ENCODE assay signal across 34 mouse cellular contexts in the genomic region with DNA sequence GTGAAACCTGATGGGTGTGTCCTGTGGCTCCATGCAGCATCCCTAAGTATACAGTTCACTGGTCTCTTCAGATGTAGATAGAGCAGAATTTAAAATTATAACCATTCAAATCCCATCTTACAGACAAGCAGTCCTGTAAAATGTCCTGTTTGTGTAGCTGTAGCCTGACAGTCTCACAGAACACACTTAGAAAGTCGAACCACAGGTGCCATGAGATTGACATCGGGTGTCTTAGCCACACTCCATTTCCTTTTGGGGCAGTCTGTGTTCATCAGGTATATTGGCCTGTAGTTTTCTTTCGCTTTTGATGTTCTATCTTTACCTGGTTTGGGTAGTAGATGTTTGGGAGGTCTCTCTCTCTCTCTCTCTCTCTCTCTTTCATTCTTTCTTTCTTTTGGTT. TPM values are rescaled to one million over a fixed set of nuclear protein-coding genes. Genes with fewer than 3 reads are reported as not detected.
DNase-seq lines count a peak whose midpoint lies in the region; ATAC-seq and TF ChIP-seq lines count a peak whose summit lies in the region.
"Had no signal": no experiment of that assay in that cellular context is flagged by ENCODE, and none has a peak within 500 bp of the region (broad histone marks: within the 10 kb centered on the region; RNA-seq: fewer than 3 reads in every experiment).

No protein-coding gene starts in this region.

- no peak for TF ChIP-seq EP300 in CH12.LX (IDR thresholded peaks at IDR 0.05; ENCODE audit: low read length)

- TF ChIP-seq RAD21 in CH12.LX (IDR thresholded peaks at IDR 0.05; ENCODE audit: low read depth, low read length) = no peak

- peak overlapping the region; percentile 5; the same call in 1 of the 2 replicates for H3K4me2 ChIP-seq in CH12.LX (ENCODE audit: insufficient read depth, low read depth, poor library complexity, severe bottlenecking)
- H3K4me2 ChIP-seq: embryonic facial prominence, embryonic 13.5 days; forebrain, embryonic 15.5 days; heart, embryonic 11.5 days; hindbrain, embryonic 12.5 days; kidney, embryonic 15.5 days; liver, embryonic 12.5 days; midbrain, embryonic 13.5 days; neural tube, embryonic 15.5 days had no signal

- TF ChIP-seq CTCF in thymus, adult 2 months (IDR thresholded peaks at IDR 0.05; ENCODE audit: borderline replicate concordance, control insufficient read depth, extremely low read depth, insufficient read depth, low read length, poor library complexity) = no peak
- TF ChIP-seq CTCF in CH12.LX (conservative IDR thresholded peaks at IDR 0.05 in 1 of 2, IDR thresholded peaks at IDR 0.05 in 1 of 2; ENCODE audit: low read depth in 2 of 2, low read length in 2 of 2) = no peak

- dilution Hi-C loops in CH12.LX (cut with MboI; ENCODE audit: extremely low pct_ligation_motif_present, extremely low pct_unique_long_range_greater_than_20kb, low sequenced_read_pairs) = no loop called here

- in situ Hi-C loops in CH12.LX (cut with MboI; ENCODE audit: low pct_ligation_motif_present, low pct_unique_long_range_greater_than_20kb, low sequenced_read_pairs) = no loop called here

- H3K4me1 ChIP-seq in thymus, adult 2 months (replicated peaks; ENCODE audit: control insufficient read depth, insufficient read depth, low read length) = peaks cover 14% of the 10 kb centered on the region
- H3K4me1 ChIP-seq in CH12.LX (ENCODE audit: control insufficient read depth in 1 of 2, insufficient read depth in 2 of 2) = peaks cover 0 to 6% of the 10 kb centered on the region in 2 experiments; a peak in 2 of 4 replicates

- H3K79me2 ChIP-seq in CH12.LX (replicated peaks; ENCODE audit: control insufficient read depth, extremely low read depth, insufficient read depth, poor library complexity, severe bottlenecking) = no peaks in the 10 kb centered on the region

- no peaks in the 10 kb centered on the region for H3K27me3 ChIP-seq in thymus, adult 2 months (ENCODE audit: control insufficient read depth, insufficient read depth, low read length)
- no peaks in the 10 kb centered on the region for H3K27me3 ChIP-seq in CH12.LX (replicated peaks)
- H3K27me3 ChIP-seq: embryonic facial prominence, embryonic 13.5 days; forebrain, embryonic 15.5 days; hindbrain, embryonic 12.5 days; kidney, embryonic 15.5 days; liver, embryonic 12.5 days; midbrain, embryonic 13.5 days; neural tube, embryonic 15.5 days had no signal

- TF ChIP-seq POLR2A in thymus, adult 2 months (IDR thresholded peaks at IDR 0.05; ENCODE audit: control insufficient read depth, extremely low read depth, insufficient read depth, low read length, poor library complexity) = no peak
- TF ChIP-seq POLR2A in CH12.LX (IDR thresholded peaks at IDR 0.05; ENCODE audit: low read depth, low read length) = no peak

- WGBS in thymus, adult 2 months = 15% methylated on average over 3 of the region's 3 CpGs

- H3K9me3 ChIP-seq in CH12.LX (replicated peaks; ENCODE audit: low read length) = no peaks in the 10 kb centered on the region
- H3K9me3 ChIP-seq: embryonic facial prominence, embryonic 13.5 days; forebrain, embryonic 10.5 days; forebrain, embryonic 15.5 days; hindbrain, embryonic 12.5 days; kidney, embryonic 15.5 days; liver, embryonic 12.5 days; midbrain, embryonic 13.5 days; neural tube, embryonic 15.5 days had no signal

- H3K9ac ChIP-seq in CH12.LX (ENCODE audit: insufficient read depth, low read depth) = no peak overlapping the region
- H3K9ac ChIP-seq: embryonic facial prominence, embryonic 13.5 days; forebrain, embryonic 15.5 days; hindbrain, embryonic 12.5 days; kidney, embryonic 15.5 days; liver, embryonic 12.5 days; liver, postnatal 0 days; midbrain, embryonic 13.5 days; neural tube, embryonic 15.5 days had no signal

- DNase-seq in thymus, adult 2 months = no peak
- no peak for DNase-seq in thymus, postnatal 4 days
- DNase-seq in CH12.LX (ENCODE audit: extremely low read depth) = no peak
- no peak for DNase-seq in right cerebral cortex, postnatal 10 days (ENCODE audit: low spot score in 2 of 2)
- DNase-seq in B cell, adult 2 months = no peak
- DNase-seq: adrenal gland, adult 2 months; adrenal gland, postnatal 36 days; cerebellum, adult 8-10 months; cerebellum, postnatal 25 days; embryo, embryonic 11 days; gastrocnemius, adult 2 months; gastrocnemius, postnatal 36 days; heart, adult 18-20 months; heart, postnatal 36 days; kidney, adult 18-20 months; kidney, postnatal 25 days; left cerebral cortex, postnatal 4 days; liver, postnatal 0 days; lung, postnatal 36 days; retina, postnatal 1 day; right cerebral cortex, postnatal 25 days had no signal

- H3K27ac ChIP-seq in thymus, adult 2 months (ENCODE audit: control insufficient read depth, insufficient read depth, low read length) = peak overlapping the region; percentile 32; the same call in 1 of the 2 replicates
- H3K27ac ChIP-seq in CH12.LX (ENCODE audit: insufficient read depth, low read depth) = no peak overlapping the region
- H3K27ac ChIP-seq: embryonic facial prominence, embryonic 13.5 days; forebrain, embryonic 10.5 days; forebrain, embryonic 15.5 days; gastrocnemius, adult 2 months; hindbrain, embryonic 12.5 days; hindbrain, postnatal 0 days; kidney, embryonic 15.5 days; layer of hippocampus, adult 2 months; liver, embryonic 12.5 days; midbrain, embryonic 13.5 days; neural tube, embryonic 15.5 days had no signal

- H3K4me3 ChIP-seq in thymus, adult 2 months (ENCODE audit: control insufficient read depth, insufficient read depth, low read length) = no peak overlapping the region
- H3K4me3 ChIP-seq in CH12.LX (replicated peaks in 1 of 3; ENCODE audit: low read depth in 2 of 3, low read length in 2 of 3, poor library complexity in 1 of 3) = no peak overlapping the region
- H3K4me3 ChIP-seq: embryonic facial prominence, embryonic 13.5 days; forebrain, embryonic 10.5 days; forebrain, embryonic 15.5 days; gastrocnemius, adult 2 months; hindbrain, embryonic 12.5 days; kidney, embryonic 15.5 days; layer of hippocampus, adult 2 months; liver, embryonic 12.5 days; midbrain, embryonic 13.5 days; neural tube, embryonic 15.5 days had no signal

- peak; percentile 30 for ATAC-seq in inflammation-experienced regulatory T-cells, adult 6 months
- no peak for ATAC-seq in cerebellum, adult (ENCODE audit: insufficient number of reproducible peaks, low FRiP score, low TSS enrichment)
- ATAC-seq: forebrain, embryonic 15.5 days; hindbrain, postnatal 0 days; liver, embryonic 12.5 days; liver, postnatal 0 days; midbrain, embryonic 13.5 days had no signal

- no peaks in the 10 kb centered on the region for H3K36me3 ChIP-seq in thymus, adult 2 months (ENCODE audit: control insufficient read depth, insufficient read depth, low read length)
- no peaks in the 10 kb centered on the region for H3K36me3 ChIP-seq in CH12.LX (replicated peaks in 1 of 2; ENCODE audit: control insufficient read depth in 1 of 2, insufficient read depth in 1 of 2, low read length in 1 of 2)
- H3K36me3 ChIP-seq: embryonic facial prominence, embryonic 13.5 days; forebrain, embryonic 10.5 days; forebrain, embryonic 15.5 days; hindbrain, embryonic 12.5 days; kidney, embryonic 15.5 days; liver, embryonic 12.5 days; midbrain, embryonic 13.5 days; neural tube, embryonic 15.5 days had no signal

TF ChIP-seq in CH12.LX, 34 proteins besides CTCF, POLR2A, EP300 and RAD21:
- TF ChIP-seq MEF2A (IDR thresholded peaks at IDR 0.05; ENCODE audit: borderline replicate concordance, low read depth, low read length) = no peak
- no peak for TF ChIP-seq ZNF384 (IDR thresholded peaks at IDR 0.05; ENCODE audit: low read depth, low read length)
- TF ChIP-seq TCF12 (IDR thresholded peaks at IDR 0.05; ENCODE audit: low read depth, low read length) = no peak
- no peak for TF ChIP-seq JUN (IDR thresholded peaks at IDR 0.05; ENCODE audit: insufficient read depth, low read depth, low read length)
- no peak for TF ChIP-seq CHD1 (IDR thresholded peaks at IDR 0.05; ENCODE audit: low read depth, low read length)
- TF ChIP-seq NELFE (IDR thresholded peaks at IDR 0.05; ENCODE audit: low read depth, low read length) = no peak
- no peak for TF ChIP-seq ZC3H11A (IDR thresholded peaks at IDR 0.05; ENCODE audit: low read depth, low read length)
- no peak for TF ChIP-seq NRF1 (IDR thresholded peaks at IDR 0.05; ENCODE audit: low read depth, low read length)
- TF ChIP-seq MAFK (IDR thresholded peaks at IDR 0.05; ENCODE audit: insufficient replicate concordance, low read length) = no peak
- no peak for TF ChIP-seq KAT2A (IDR thresholded peaks at IDR 0.05; ENCODE audit: insufficient replicate concordance, low read length)
- no peak for TF ChIP-seq CHD2 (IDR thresholded peaks at IDR 0.05; ENCODE audit: low read length)
- no peak for TF ChIP-seq USF1 (IDR thresholded peaks at IDR 0.05; ENCODE audit: low read depth, low read length)
- no peak for TF ChIP-seq UBTF (IDR thresholded peaks at IDR 0.05; ENCODE audit: low read depth, low read length)
- no peak for TF ChIP-seq GABPA (IDR thresholded peaks at IDR 0.05; ENCODE audit: insufficient replicate concordance, low read depth, low read length)
- no peak for TF ChIP-seq E2F4 (IDR thresholded peaks at IDR 0.05; ENCODE audit: insufficient replicate concordance, low read depth, low read length)
- no peak for TF ChIP-seq ZKSCAN1 (IDR thresholded peaks at IDR 0.05; ENCODE audit: borderline replicate concordance, low read depth, low read length)
- TF ChIP-seq RCOR1 (conservative IDR thresholded peaks at IDR 0.05; ENCODE audit: low read depth, low read length) = no peak
TF ChIP-seq in CH12.LX: peak in this region for 0.

RNA-seq across cellular contexts. Expression of a gene that starts 33.7 kb away (rescaled TPM):
- polyA plus RNA-seq in thymus, adult 2 months (2012; rRNA removed) = 24.5 and 29.7 TPM in 2 replicates
- total RNA-seq in CH12.LX (2012; rRNA removed) (13.9 and 14.2 TPM in 2 replicates), CH12.LX (2014; rRNA removed) (10.4 and 12.9 TPM in 2 replicates)
- polyA plus RNA-seq in CH12.LX (2012; ENCODE audit: insufficient read length, low read depth) = 11.0 and 11.2 TPM in 2 replicates
- 10 to 100 TPM; 10.0 to 15.1 (median 14.4) TPM for polyA plus RNA-seq in inflammation-experienced regulatory T-cells, adult 6 months (2017; shearing (Covaris generic))
